Mouse (Mus musculus): ENCODE results near the gene Npcd. TPM values are rescaled to one million over a fixed set of nuclear protein-coding genes. Genes with fewer than 3 reads are reported as not detected.

Npcd gene
- polyA plus RNA-seq, 1 experiment: 0.55 TPM

- WGBS: under 1% methylated on average over 41 of the region's 41 CpGs
- Histone ChIP-seq H3K4me3 (ENCODE audit: control insufficient read depth, insufficient read depth, low read length) (peak overlapping the region; percentile 81), H3K4me1 (replicated peaks; ENCODE audit: control insufficient read depth, insufficient read depth, low read length) (peaks cover 19% of the 10 kb centered on the region), H3K27ac (ENCODE audit: control insufficient read depth, insufficient read depth, low read length) (peak overlapping the region; percentile 24; the same call in 1 of the 2 replicates), H3K27me3 (ENCODE audit: control insufficient read depth, insufficient read depth, low read length) (no peaks in the 10 kb centered on the region), H3K36me3 (ENCODE audit: control insufficient read depth, insufficient read depth, low read length) (peaks cover 4% of the 10 kb centered on the region)
- TF ChIP-seq CTCF (IDR thresholded peaks at IDR 0.05; ENCODE audit: borderline replicate concordance, control insufficient read depth, extremely low read depth, insufficient read depth, low read length, poor library complexity): no peak; the same call in 1 of the 2 replicates
- no peak for TF ChIP-seq POLR2A (IDR thresholded peaks at IDR 0.05; ENCODE audit: control insufficient read depth, extremely low read depth, insufficient read depth, low read length, poor library complexity)
- DNase-seq: peak; percentile 46
Observed at GRCm38 (mm10) chr15:79833251-79834050, 586 bp downstream of the Npcd start.

GRCm38 (mm10) chr15:79832064-79832900 is 1.8 kb downstream of the Npcd start:
- no peak for TF ChIP-seq POLR2A (IDR thresholded peaks at IDR 0.05; ENCODE audit: control insufficient read depth, extremely low read depth, insufficient read depth, low read length, poor library complexity)
- TF ChIP-seq CTCF (IDR thresholded peaks at IDR 0.05; ENCODE audit: borderline replicate concordance, control insufficient read depth, extremely low read depth, insufficient read depth, low read length, poor library complexity): peak; percentile 75; the same call in 1 of the 2 replicates
- H3K36me3 ChIP-seq (ENCODE audit: control insufficient read depth, insufficient read depth, low read length): peaks cover 16% of the 10 kb centered on the region
- WGBS: 55% methylated on average over 18 of the region's 18 CpGs
- H3K27me3 ChIP-seq (ENCODE audit: control insufficient read depth, insufficient read depth, low read length): no peaks in the 10 kb centered on the region
- H3K4me1 ChIP-seq (replicated peaks; ENCODE audit: control insufficient read depth, insufficient read depth, low read length): peaks cover 21% of the 10 kb centered on the region
- H3K4me3 ChIP-seq (ENCODE audit: control insufficient read depth, insufficient read depth, low read length): no peak overlapping the region
- peak; percentile 84 for DNase-seq
- H3K27ac ChIP-seq (ENCODE audit: control insufficient read depth, insufficient read depth, low read length): no peak overlapping the region

- Histone ChIP-seq H3K27ac (ENCODE audit: control insufficient read depth, insufficient read depth, low read length) (no peak overlapping the region), H3K27me3 (ENCODE audit: control insufficient read depth, insufficient read depth, low read length) (no peaks in the 10 kb centered on the region), H3K4me3 (ENCODE audit: control insufficient read depth, insufficient read depth, low read length) (no peak overlapping the region), H3K36me3 (ENCODE audit: control insufficient read depth, insufficient read depth, low read length) (peaks cover 22% of the 10 kb centered on the region), H3K4me1 (replicated peaks; ENCODE audit: control insufficient read depth, insufficient read depth, low read length) (peaks cover 21% of the 10 kb centered on the region)
- WGBS: 34% methylated on average over 4 of the region's 4 CpGs
- TF ChIP-seq POLR2A (IDR thresholded peaks at IDR 0.05; ENCODE audit: control insufficient read depth, extremely low read depth, insufficient read depth, low read length, poor library complexity): no peak
- peak; percentile 69; the same call in 1 of the 2 replicates for TF ChIP-seq CTCF (IDR thresholded peaks at IDR 0.05; ENCODE audit: borderline replicate concordance, control insufficient read depth, extremely low read depth, insufficient read depth, low read length, poor library complexity)
- peak; percentile 71 for DNase-seq
Observed at GRCm38 (mm10) chr15:79830388-79830787, 3.6 kb downstream of the Npcd start.

GRCm38 (mm10) chr15:79829431-79829830 is 4.6 kb downstream of the Npcd start:
- Histone ChIP-seq H3K4me3 (ENCODE audit: control insufficient read depth, insufficient read depth, low read length) (no peak overlapping the region), H3K4me1 (replicated peaks; ENCODE audit: control insufficient read depth, insufficient read depth, low read length) (peaks cover 15% of the 10 kb centered on the region), H3K27ac (ENCODE audit: control insufficient read depth, insufficient read depth, low read length) (no peak overlapping the region), H3K27me3 (ENCODE audit: control insufficient read depth, insufficient read depth, low read length) (no peaks in the 10 kb centered on the region), H3K36me3 (ENCODE audit: control insufficient read depth, insufficient read depth, low read length) (peaks cover 22% of the 10 kb centered on the region)
- TF ChIP-seq CTCF (IDR thresholded peaks at IDR 0.05; ENCODE audit: borderline replicate concordance, control insufficient read depth, extremely low read depth, insufficient read depth, low read length, poor library complexity): no peak
- no peak for DNase-seq
- 94% methylated on average over 5 of the region's 5 CpGs for WGBS

- Histone ChIP-seq H3K36me3 (ENCODE audit: control insufficient read depth, insufficient read depth, low read length) (peaks cover 26% of the 10 kb centered on the region), H3K4me1 (replicated peaks; ENCODE audit: control insufficient read depth, insufficient read depth, low read length) (peaks cover 14% of the 10 kb centered on the region), H3K27me3 (ENCODE audit: control insufficient read depth, insufficient read depth, low read length) (no peaks in the 10 kb centered on the region), H3K27ac (ENCODE audit: control insufficient read depth, insufficient read depth, low read length) (no peak overlapping the region), H3K4me3 (ENCODE audit: control insufficient read depth, insufficient read depth, low read length) (no peak overlapping the region)
- peak; percentile 26 for DNase-seq
- no peak for TF ChIP-seq POLR2A (IDR thresholded peaks at IDR 0.05; ENCODE audit: control insufficient read depth, extremely low read depth, insufficient read depth, low read length, poor library complexity)
- no peak for TF ChIP-seq CTCF (IDR thresholded peaks at IDR 0.05; ENCODE audit: borderline replicate concordance, control insufficient read depth, extremely low read depth, insufficient read depth, low read length, poor library complexity)
- WGBS: 94% methylated on average over 46 of the region's 46 CpGs
Observed at GRCm38 (mm10) chr15:79828366-79829035, 5.5 kb downstream of the Npcd start.

GRCm38 (mm10) chr15:79827778-79828210 is 6.2 kb downstream of the Npcd start:
- 96% methylated on average over 11 of the region's 11 CpGs for WGBS
- H3K27ac ChIP-seq (ENCODE audit: control insufficient read depth, insufficient read depth, low read length): no peak overlapping the region
- H3K27me3 ChIP-seq (ENCODE audit: control insufficient read depth, insufficient read depth, low read length): no peaks in the 10 kb centered on the region
- no peak overlapping the region for H3K4me3 ChIP-seq (ENCODE audit: control insufficient read depth, insufficient read depth, low read length)
- TF ChIP-seq CTCF (IDR thresholded peaks at IDR 0.05; ENCODE audit: borderline replicate concordance, control insufficient read depth, extremely low read depth, insufficient read depth, low read length, poor library complexity) (no peak), POLR2A (IDR thresholded peaks at IDR 0.05; ENCODE audit: control insufficient read depth, extremely low read depth, insufficient read depth, low read length, poor library complexity) (no peak)
- H3K4me1 ChIP-seq (replicated peaks; ENCODE audit: control insufficient read depth, insufficient read depth, low read length): peaks cover 9% of the 10 kb centered on the region
- H3K36me3 ChIP-seq (ENCODE audit: control insufficient read depth, insufficient read depth, low read length): peaks cover 31% of the 10 kb centered on the region
- no peak for DNase-seq
